Mouse (Mus musculus) c-Kit-positive CD71-negative TER-119-negative erythroid progenitor cells, embryonic 14.5 days (primary cell): ENCODE results near the gene Ltbp2.

Experiments used
- DNase-seq: peaks from one replicate; pipeline ENCODE4 v3.0.0-alpha.2; 2013; ENCODE audit warnings: low read depth

Gene Ltbp2

GRCm38 (mm10) chr12:84762532-84762931, 113.8 kb downstream of the Ltbp2 start:
- no peak for DNase-seq

GRCm38 (mm10) chr12:84759063-84759462, 117.3 kb downstream of the Ltbp2 start:
- no peak for DNase-seq

GRCm38 (mm10) chr12:84756016-84756415, 120.3 kb downstream of the Ltbp2 start:
- no peak for DNase-seq

GRCm38 (mm10) chr12:84755008-84755695, 121.2 kb downstream of the Ltbp2 start:
- no peak for DNase-seq

- no peak for DNase-seq
These were observed 124.0 kb downstream of the Ltbp2 start for GRCm38 (mm10) chr12:84752131-84752977.

- no peak for DNase-seq
These were observed 125.7 kb downstream of the Ltbp2 start for GRCm38 (mm10) chr12:84750661-84751060.

GRCm38 (mm10) chr12:84748134-84748533, 128.2 kb downstream of the Ltbp2 start:
- no peak for DNase-seq

- no peak for DNase-seq
These were observed 130.6 kb downstream of the Ltbp2 start for GRCm38 (mm10) chr12:84745700-84746099.

GRCm38 (mm10) chr12:84743496-84743895, 132.8 kb downstream of the Ltbp2 start:
- no peak for DNase-seq

GRCm38 (mm10) chr12:84733366-84733765, 143.0 kb downstream of the Ltbp2 start:
- DNase-seq = no peak
